Mouse (Mus musculus): Measurements from ENCODE around the gene Agbl1.

DNA sequence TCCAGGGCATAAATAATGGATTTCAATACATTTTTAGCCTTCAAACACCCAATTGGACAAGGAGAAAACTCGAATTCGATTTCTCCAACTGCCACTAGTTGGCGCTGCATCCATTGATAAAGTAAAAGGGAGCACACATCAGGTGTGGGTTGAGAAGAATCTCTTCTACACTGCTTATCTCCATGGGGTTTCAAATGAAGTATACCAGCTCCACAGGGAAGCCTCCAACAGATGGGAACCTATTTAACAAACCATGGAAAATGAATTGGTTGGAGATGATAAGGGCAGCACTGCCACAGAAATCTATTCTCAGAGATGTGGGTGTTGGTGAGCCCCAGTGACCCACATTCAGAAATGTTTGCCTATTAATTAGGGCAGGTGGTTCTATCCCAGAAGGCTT lies 741.6 kb downstream of the Agbl1 start:
- no peak for TF ChIP-seq POLR2A (IDR thresholded peaks at IDR 0.05; ENCODE audit: low read depth, low read length)
- TF ChIP-seq CTCF (IDR thresholded peaks at IDR 0.05; ENCODE audit: borderline replicate concordance, insufficient read depth, low read length): no peak

Data from embryonic fibroblast, embryonic 13.5 days (primary cell).